Mouse (Mus musculus) heart, adult 2 months (tissue): ENCODE data around the gene Plcb4. TPM values are rescaled to one million over a fixed set of nuclear protein-coding genes. Genes with fewer than 3 reads are reported as not detected.
A peak's percentile ranks its signal among the peaks of the same experiment; 100 is the strongest.
"Not testable (repeated sequence)": the region's sequence is repeated elsewhere in the genome, so short reads cannot be mapped to it uniquely, and the experiment has no call there.

Experiments used
- DNase-seq, 2 experiments: peaks; one replicate each; pipeline ENCODE4 v3.0.0; 2021
- H3K27ac ChIP-seq: fragments of 200-600 bp; 2 replicates; pipeline ENCODE4 v1.8.1; 2022
- H3K27me3 ChIP-seq: fragments of 200-500 bp; 2 replicates; pipeline ENCODE4 v1.6.1; 2012; ENCODE audit warnings: mild to moderate bottlenecking, low read length, inconsistent platforms, mixed read lengths; ENCODE audit not compliant: control insufficient read depth, insufficient read depth
- H3K36me3 ChIP-seq: fragments of 200-500 bp; 2 replicates; pipeline ENCODE4 v1.6.1; 2012; ENCODE audit warnings: low read length, inconsistent platforms; ENCODE audit not compliant: control insufficient read depth, insufficient read depth
- H3K4me1 ChIP-seq: fragments of 200-500 bp; 2 replicates; pipeline ENCODE4 v1.6.1; 2011; ENCODE audit warnings: low read length; ENCODE audit not compliant: control insufficient read depth, insufficient read depth
- H3K4me3 ChIP-seq: fragments of 200-600 bp; 2 replicates; pipeline ENCODE4 v1.8.1; 2022
- H3K79me2 ChIP-seq: fragments of 200-500 bp; replicated peaks from 2 replicates; pipeline ENCODE4 v1.6.1; 2012; ENCODE audit warnings: mild to moderate bottlenecking, inconsistent platforms, low read length, moderate library complexity, mixed read lengths; ENCODE audit not compliant: control insufficient read depth, insufficient read depth
- H3K9ac ChIP-seq: fragments of 200-500 bp; 2 replicates; pipeline ENCODE4 v1.6.1; 2012; ENCODE audit warnings: low read depth, mild to moderate bottlenecking, control low read depth, inconsistent platforms, low read length, mixed read lengths
- CTCF ChIP-seq: fragments of 200-600 bp; IDR thresholded peaks from 2 replicates; pipeline ENCODE4 v1.8.1; 2022; ENCODE audit warnings: antibody characterized with exemption, mild to moderate bottlenecking, moderate library complexity
- EP300 ChIP-seq: fragments of 200-500 bp; IDR thresholded peaks from 2 replicates; pipeline ENCODE4 v1.6.1; 2011; ENCODE audit warnings: low read depth, low read length, control low read depth; ENCODE audit not compliant: insufficient read depth
- POLR2A ChIP-seq: fragments of 200-500 bp; IDR thresholded peaks from 2 replicates; pipeline ENCODE4 v1.6.1; 2011; ENCODE audit warnings: mild to moderate bottlenecking, low read depth, low read length, control low read depth; ENCODE audit not compliant: insufficient read depth
- WGBS: fragments of 180-500 bp; shearing (Covaris S2); methylation state at CpG from one replicate; pipeline ENCODE4 v1.1.7; 2018; 5-methylcytosine and 5-hydroxymethylcytosine counted together
- intact Hi-C: fragments of 180-260 bp; cut with DNase I; formaldehyde crosslinking; loops from one replicate; pipeline ENCODE4 v1.15.1; 2025
- polyA plus RNA-seq: library from polyadenylated mRNA; depleted of rRNA; stranded (reverse); fragments of >200 nt; gene quantifications from 2 replicates; pipeline ENCODE4 v1.2.3, GENCODE M21; 2012
- total RNA-seq, 2 experiments: library from RNA; stranded (reverse); gene quantifications; 2 replicates each; pipeline ENCODE4 v1.2.3; 2021

Plcb4 gene
- total and polyA plus RNA-seq, 3 experiments, result 23.1 to 60.2 (median 55.0) TPM

GRCm38 (mm10) chr2:135727088-135727487, 68.3 kb downstream of the Plcb4 start:
- TF ChIP-seq CTCF (no peak), EP300 (no peak), POLR2A (no peak)
- H3K27ac ChIP-seq, result peak overlapping the region; percentile 40; the same call in 1 of the 2 replicates
- H3K79me2 ChIP-seq, result peaks cover 5% of the 10 kb centered on the region
- WGBS, result 71% methylated on average over 9 of the region's 9 CpGs
- H3K4me3 ChIP-seq, result no peak overlapping the region
- no peaks in the 10 kb centered on the region for H3K27me3 ChIP-seq
- intact Hi-C loops, result loop anchor here (5.0 kb wide), 2 partner anchors 65 to 165 kb away; no protein-coding TSS in a partner anchor
- H3K9ac ChIP-seq, result no peak overlapping the region
- DNase-seq, result no peak
- H3K4me1 ChIP-seq, result peaks cover 34% of the 10 kb centered on the region
- H3K36me3 ChIP-seq, result peaks cover 23% of the 10 kb centered on the region

- 70% methylated on average over 4 of the region's 4 CpGs for WGBS
- intact Hi-C loops, result loop anchor here (5.0 kb wide), 2 partner anchors 66 to 166 kb away; no protein-coding TSS in a partner anchor
Measured at GRCm38 (mm10) chr2:135727925-135728324, 69.1 kb downstream of the Plcb4 start.

GRCm38 (mm10) chr2:135731591-135731990, 72.8 kb downstream of the Plcb4 start:
- 27% methylated on average over 6 of the region's 6 CpGs for WGBS
- H3K4me1 ChIP-seq, result peaks cover 31% of the 10 kb centered on the region
- peak overlapping the region; percentile 56 for H3K27ac ChIP-seq
- intact Hi-C loops, result loop anchor here (5.0 kb wide), 1 partner anchor 196 kb away; no protein-coding TSS in a partner anchor
- no peak for TF ChIP-seq POLR2A
- no peak for TF ChIP-seq CTCF
- peak; percentile 82 for TF ChIP-seq EP300
- H3K9ac ChIP-seq, result no peak overlapping the region
- peak; percentile 57 to 82 for DNase-seq
- no peak overlapping the region for H3K4me3 ChIP-seq
- no peaks in the 10 kb centered on the region for H3K27me3 ChIP-seq
- peaks cover 32% of the 10 kb centered on the region for H3K36me3 ChIP-seq
- H3K79me2 ChIP-seq, result peaks cover 3% of the 10 kb centered on the region

More at GRCm38 (mm10) chr2:135727925-135728324, 69.1 kb downstream of the Plcb4 start:
- Histone ChIP-seq H3K27ac (peak overlapping the region; percentile 16; the same call in 1 of the 2 replicates), H3K4me3 (no peak overlapping the region), H3K9ac (no peak overlapping the region), H3K79me2 (peaks cover 5% of the 10 kb centered on the region), H3K4me1 (peaks cover 31% of the 10 kb centered on the region), H3K27me3 (no peaks in the 10 kb centered on the region), H3K36me3 (peaks cover 30% of the 10 kb centered on the region)
- DNase-seq, result no peak
- no peak for TF ChIP-seq CTCF

GRCm38 (mm10) chr2:135732651-135733050, 73.8 kb downstream of the Plcb4 start:
- Histone ChIP-seq H3K27ac (0 out of 2 replicates have a peak overlapping the region, but pooled peaks have one; percentile 56), H3K4me1 (peaks cover 29% of the 10 kb centered on the region), H3K36me3 (peaks cover 29% of the 10 kb centered on the region), H3K9ac (no peak overlapping the region), H3K4me3 (no peak overlapping the region), H3K27me3 (no peaks in the 10 kb centered on the region), H3K79me2 (peaks cover 3% of the 10 kb centered on the region)
- intact Hi-C loops, result loop anchor here (5.0 kb wide), 1 partner anchor 195 kb away; no protein-coding TSS in a partner anchor
- no peak for TF ChIP-seq CTCF
- TF ChIP-seq EP300, result no peak
- no peak for TF ChIP-seq POLR2A
- no peak for DNase-seq
- WGBS, result 42% methylated on average over 4 of the region's 4 CpGs

GRCm38 (mm10) chr2:135733926-135734510, 75.2 kb downstream of the Plcb4 start:
- TF ChIP-seq EP300, result no peak
- TF ChIP-seq CTCF, result peak; percentile 63
- no peaks in the 10 kb centered on the region for H3K27me3 ChIP-seq
- peaks cover 33% of the 10 kb centered on the region for H3K36me3 ChIP-seq
- peak overlapping the region; percentile 8; the same call in 1 of the 2 replicates for H3K27ac ChIP-seq
- no peak for DNase-seq
- H3K4me1 ChIP-seq, result peaks cover 32% of the 10 kb centered on the region
- WGBS, result 42% methylated on average over 10 of the region's 10 CpGs
- peaks cover 4% of the 10 kb centered on the region for H3K79me2 ChIP-seq
- intact Hi-C loops, result loop anchor here (5.0 kb wide), 1 partner anchor 193 kb away; no protein-coding TSS in a partner anchor
- no peak overlapping the region for H3K9ac ChIP-seq
- H3K4me3 ChIP-seq, result no peak overlapping the region

GRCm38 (mm10) chr2:135737506-135737905, 78.7 kb downstream of the Plcb4 start:
- Histone ChIP-seq H3K9ac (no peak overlapping the region), H3K4me1 (peaks cover 18% of the 10 kb centered on the region), H3K4me3 (no peak overlapping the region), H3K36me3 (peaks cover 19% of the 10 kb centered on the region), H3K27ac (no peak overlapping the region), H3K27me3 (no peaks in the 10 kb centered on the region), H3K79me2 (peaks cover 5% of the 10 kb centered on the region)
- no peak for DNase-seq
- TF ChIP-seq CTCF, result no peak
- no peak for TF ChIP-seq EP300
- no peak for TF ChIP-seq POLR2A
- intact Hi-C loops, result no loop called here
- 66% methylated on average over 9 of the region's 9 CpGs for WGBS

- H3K79me2 ChIP-seq, H3K4me3 ChIP-seq, H3K27me3 ChIP-seq, H3K9ac ChIP-seq, intact Hi-C loops, H3K27ac ChIP-seq, DNase-seq: not testable (repeated sequence)
- peaks cover 14% of the 10 kb centered on the region for H3K36me3 ChIP-seq
- peaks cover 16% of the 10 kb centered on the region for H3K4me1 ChIP-seq
- 74% methylated on average over 7 of the region's 7 CpGs for WGBS
Measured at GRCm38 (mm10) chr2:135738022-135738780, 79.4 kb downstream of the Plcb4 start.
